Mouse (Mus musculus) lung, adult 2 months (tissue): Measurements from ENCODE around the gene Nol6.

Source experiments
- CTCF ChIP-seq: fragments of 200-500 bp; IDR thresholded peaks from 2 replicates; pipeline ENCODE4 v1.5.1; 2011; ENCODE audit warnings: mild to moderate bottlenecking, low read length, control low read depth; ENCODE audit not compliant: insufficient read depth
- POLR2A ChIP-seq: fragments of 200-500 bp; IDR thresholded peaks from 2 replicates; pipeline ENCODE4 v1.6.1; 2011; ENCODE audit warnings: low read depth, mild to moderate bottlenecking, control low read depth, low read length, borderline replicate concordance; ENCODE audit errors: extremely low read depth

GRCm38 (mm10) chr4:41074461-41074860 lies 49.8 kb downstream of the Nol6 start:
- TF ChIP-seq CTCF, result no peak
- TF ChIP-seq POLR2A, result no peak
